Mouse (Mus musculus): ENCODE data around the gene Kif1c. TPM values are rescaled to one million over a fixed set of nuclear protein-coding genes. Genes with fewer than 3 reads are reported as not detected.
A peak's percentile ranks its signal among the peaks of the same experiment; 100 is the strongest.

Gene Kif1c
- polyA plus RNA-seq, 1 experiment from 2014 or later = 18.9 TPM

DNA sequence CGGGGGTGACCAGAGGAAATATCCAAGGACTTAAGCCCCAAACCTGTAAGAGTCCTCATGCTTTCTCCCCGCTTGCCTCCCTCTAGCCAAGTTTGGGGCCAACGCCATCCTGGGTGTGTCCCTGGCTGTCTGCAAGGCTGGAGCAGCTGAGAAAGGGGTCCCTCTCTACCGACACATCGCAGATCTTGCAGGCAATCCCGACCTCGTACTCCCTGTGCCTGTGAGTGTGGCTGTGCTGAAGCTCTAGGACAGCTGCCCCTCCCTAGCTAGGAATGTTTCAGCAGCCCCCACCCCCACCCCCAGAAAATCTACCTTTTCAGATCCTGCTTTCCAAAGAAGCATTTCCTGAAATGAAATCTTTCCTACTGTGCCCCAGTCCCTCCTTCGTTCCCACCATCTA lies 41.4 kb upstream of the Kif1c start:
- Histone ChIP-seq H3K9ac (ENCODE audit: low read length) (peak overlapping the region; percentile 99), H3K27me3 (ENCODE audit: control insufficient read depth, insufficient read depth, low read length) (no peaks in the 10 kb centered on the region), H3K27ac (replicated peaks in 1 of 2; ENCODE audit: control insufficient read depth in 1 of 2, insufficient read depth in 1 of 2, low read depth in 2 of 2, low read length in 2 of 2) (no peak overlapping the region), H3K4me1 (ENCODE audit: control insufficient read depth in 2 of 2, insufficient read depth in 2 of 2, low read length in 2 of 2) (peaks cover 29 to 39% of the 10 kb centered on the region in 2 experiments), H3K4me3 (ENCODE audit: control insufficient read depth in 1 of 2, insufficient read depth in 1 of 2, low read depth in 1 of 2, low read length in 2 of 2) (no peak overlapping the region), H3K4me2 (ENCODE audit: low read length) (peak overlapping the region; percentile 90), H3K36me3 (ENCODE audit: control insufficient read depth, insufficient read depth, low read length) (peaks cover 56% of the 10 kb centered on the region), H3K9me3 (ENCODE audit: control insufficient read depth, low read length) (no peaks in the 10 kb centered on the region)
- no peak for ATAC-seq (ENCODE audit: insufficient number of reproducible peaks, insufficient read depth, low FRiP score, low read depth)
- WGBS = 51% methylated on average over 7 of the region's 8 CpGs

DNA sequence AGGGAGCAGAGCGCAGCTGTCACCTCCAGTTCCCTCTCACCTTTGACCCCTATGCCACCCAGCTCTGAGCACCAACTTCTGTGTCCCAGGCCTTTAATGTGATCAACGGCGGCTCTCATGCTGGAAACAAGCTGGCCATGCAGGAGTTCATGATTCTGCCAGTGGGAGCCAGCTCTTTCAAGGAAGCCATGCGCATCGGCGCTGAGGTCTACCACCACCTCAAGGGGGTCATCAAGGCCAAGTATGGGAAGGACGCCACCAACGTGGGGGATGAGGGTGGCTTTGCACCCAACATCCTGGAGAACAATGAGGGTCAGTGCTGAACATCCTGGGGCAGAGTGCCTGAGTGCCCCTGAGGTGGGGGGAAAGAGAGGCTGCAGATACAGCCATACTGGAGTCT lies 39.8 kb upstream of the Kif1c start:
- 90% methylated on average over 8 of the region's 8 CpGs for WGBS
- Histone ChIP-seq H3K9ac (ENCODE audit: low read length) (no peak overlapping the region), H3K36me3 (ENCODE audit: control insufficient read depth, insufficient read depth, low read length) (peaks cover 73% of the 10 kb centered on the region), H3K27me3 (ENCODE audit: control insufficient read depth, insufficient read depth, low read length) (no peaks in the 10 kb centered on the region), H3K9me3 (ENCODE audit: control insufficient read depth, low read length) (no peaks in the 10 kb centered on the region), H3K4me1 (ENCODE audit: control insufficient read depth in 2 of 2, insufficient read depth in 2 of 2, low read length in 2 of 2) (peaks cover 29 to 41% of the 10 kb centered on the region in 2 experiments), H3K4me2 (ENCODE audit: low read length) (no peak overlapping the region), H3K4me3 (ENCODE audit: control insufficient read depth in 1 of 2, insufficient read depth in 1 of 2, low read depth in 1 of 2, low read length in 2 of 2) (no peak overlapping the region), H3K27ac (replicated peaks in 1 of 2; ENCODE audit: control insufficient read depth in 1 of 2, insufficient read depth in 1 of 2, low read depth in 2 of 2, low read length in 2 of 2) (no peak overlapping the region)
- no peak for ATAC-seq (ENCODE audit: insufficient number of reproducible peaks, insufficient read depth, low FRiP score, low read depth)

DNA sequence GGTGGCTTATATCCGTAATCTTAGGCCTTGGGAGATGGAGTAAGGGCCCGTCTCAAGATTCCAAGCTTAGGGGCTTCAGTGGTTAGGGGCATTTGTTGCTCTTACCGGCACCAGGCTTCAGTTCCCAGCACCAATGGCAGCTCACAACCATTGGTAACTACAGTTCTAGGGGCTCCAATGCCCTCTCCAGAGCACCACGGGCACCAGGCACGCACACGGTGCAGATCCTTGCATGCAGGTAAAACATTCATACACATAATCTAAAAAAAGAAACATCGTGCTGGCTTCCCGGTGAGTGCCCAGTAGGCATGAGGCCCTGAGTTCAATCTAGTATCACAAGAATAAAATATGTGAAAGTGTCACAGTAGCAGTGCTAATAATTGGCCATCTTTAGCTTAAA lies 37.2 kb upstream of the Kif1c start:
- Histone ChIP-seq H3K27ac (replicated peaks in 1 of 2; ENCODE audit: control insufficient read depth in 1 of 2, insufficient read depth in 1 of 2, low read depth in 2 of 2, low read length in 2 of 2) (0 out of 4 replicates have a peak overlapping the region, but pooled peaks of 1 of the 2 experiments have one; percentile 19), H3K4me2 (ENCODE audit: low read length) (no peak overlapping the region), H3K9ac (ENCODE audit: low read length) (no peak overlapping the region), H3K4me1 (ENCODE audit: control insufficient read depth in 2 of 2, insufficient read depth in 2 of 2, low read length in 2 of 2) (peaks cover 9 to 33% of the 10 kb centered on the region in 2 experiments), H3K9me3 (ENCODE audit: control insufficient read depth, low read length) (no peaks in the 10 kb centered on the region), H3K36me3 (ENCODE audit: control insufficient read depth, insufficient read depth, low read length) (peaks cover 88% of the 10 kb centered on the region), H3K4me3 (ENCODE audit: control insufficient read depth in 1 of 2, insufficient read depth in 1 of 2, low read depth in 1 of 2, low read length in 2 of 2) (no peak overlapping the region), H3K27me3 (ENCODE audit: control insufficient read depth, insufficient read depth, low read length) (no peaks in the 10 kb centered on the region)
- 73% methylated on average over 8 of the region's 8 CpGs for WGBS
- ATAC-seq (ENCODE audit: insufficient number of reproducible peaks, insufficient read depth, low FRiP score, low read depth) = no peak

DNA sequence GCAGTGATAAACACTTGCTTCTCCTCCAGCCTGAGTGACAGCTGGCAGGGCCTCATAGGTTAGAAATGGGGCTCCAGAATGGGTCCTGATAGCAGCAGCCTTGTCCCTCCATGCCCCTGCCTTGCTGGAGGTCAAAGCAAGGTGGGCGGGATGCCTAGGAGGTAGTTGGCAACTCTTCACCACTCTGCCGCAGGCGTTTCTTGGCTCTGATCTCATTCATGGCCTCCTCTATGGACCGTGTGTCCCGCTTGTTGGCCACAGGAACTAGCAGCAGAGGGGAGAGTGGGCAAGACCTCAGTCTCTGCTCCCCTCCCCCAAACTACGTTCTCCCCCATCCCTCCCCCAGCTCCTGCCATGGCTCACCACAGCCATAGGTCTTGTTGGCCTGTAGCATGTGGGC lies 36.4 kb upstream of the Kif1c start:
- H3K36me3 ChIP-seq (ENCODE audit: control insufficient read depth, insufficient read depth, low read length) = peaks cover 82% of the 10 kb centered on the region

DNA sequence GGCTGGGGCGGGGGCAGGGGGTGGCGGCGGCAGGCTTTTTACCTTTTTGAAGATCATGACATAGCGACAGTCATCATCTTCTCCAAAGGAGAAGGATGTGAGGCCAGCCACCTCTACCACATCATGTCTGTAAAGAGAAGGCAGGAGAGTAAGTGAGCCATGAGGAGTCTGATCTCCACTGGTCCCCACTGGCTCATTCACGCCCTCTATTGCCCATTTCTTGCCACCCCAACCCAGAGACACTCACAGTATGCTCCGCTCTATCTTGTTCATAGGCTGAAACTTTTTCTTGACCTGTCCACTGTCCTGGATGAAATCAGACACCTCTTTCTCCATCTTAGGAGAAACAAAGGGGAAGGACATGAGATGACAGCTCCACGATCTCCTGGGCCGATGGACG lies 35.6 kb upstream of the Kif1c start:
- peaks cover 2 to 21% of the 10 kb centered on the region in 2 experiments; a peak in 3 of 4 replicates for H3K4me1 ChIP-seq (ENCODE audit: control insufficient read depth in 2 of 2, insufficient read depth in 2 of 2, low read length in 2 of 2)
- no peak for ATAC-seq (ENCODE audit: insufficient number of reproducible peaks, insufficient read depth, low FRiP score, low read depth)
- H3K9ac ChIP-seq (ENCODE audit: low read length) = no peak overlapping the region
- no peak overlapping the region for H3K4me2 ChIP-seq (ENCODE audit: low read length)
- no peak overlapping the region for H3K4me3 ChIP-seq (ENCODE audit: control insufficient read depth in 1 of 2, insufficient read depth in 1 of 2, low read depth in 1 of 2, low read length in 2 of 2)
- no peak overlapping the region for H3K27ac ChIP-seq (replicated peaks in 1 of 2; ENCODE audit: control insufficient read depth in 1 of 2, insufficient read depth in 1 of 2, low read depth in 2 of 2, low read length in 2 of 2)
- 87% methylated on average over 9 of the region's 9 CpGs for WGBS
- no peaks in the 10 kb centered on the region for H3K9me3 ChIP-seq (ENCODE audit: control insufficient read depth, low read length)
- H3K27me3 ChIP-seq (ENCODE audit: control insufficient read depth, insufficient read depth, low read length) = no peaks in the 10 kb centered on the region
- peaks cover 74% of the 10 kb centered on the region for H3K36me3 ChIP-seq (ENCODE audit: control insufficient read depth, insufficient read depth, low read length)

More for the DNA sequence above, 36.4 kb upstream of the Kif1c start:
- H3K4me2 ChIP-seq (ENCODE audit: low read length) = no peak overlapping the region
- H3K9ac ChIP-seq (ENCODE audit: low read length) = no peak overlapping the region
- H3K4me1 ChIP-seq (ENCODE audit: control insufficient read depth in 2 of 2, insufficient read depth in 2 of 2, low read length in 2 of 2) = peaks cover 3 to 27% of the 10 kb centered on the region in 2 experiments; a peak in 3 of 4 replicates
- H3K27ac ChIP-seq (replicated peaks in 1 of 2; ENCODE audit: control insufficient read depth in 1 of 2, insufficient read depth in 1 of 2, low read depth in 2 of 2, low read length in 2 of 2) = 0 out of 4 replicates have a peak overlapping the region, but pooled peaks of 1 of the 2 experiments have one; percentile 24
- WGBS = 69% methylated on average over 6 of the region's 6 CpGs
- no peak overlapping the region for H3K4me3 ChIP-seq (ENCODE audit: control insufficient read depth in 1 of 2, insufficient read depth in 1 of 2, low read depth in 1 of 2, low read length in 2 of 2)
- no peak for ATAC-seq (ENCODE audit: insufficient number of reproducible peaks, insufficient read depth, low FRiP score, low read depth)
- no peaks in the 10 kb centered on the region for H3K9me3 ChIP-seq (ENCODE audit: control insufficient read depth, low read length)
- H3K27me3 ChIP-seq (ENCODE audit: control insufficient read depth, insufficient read depth, low read length) = no peaks in the 10 kb centered on the region

DNA sequence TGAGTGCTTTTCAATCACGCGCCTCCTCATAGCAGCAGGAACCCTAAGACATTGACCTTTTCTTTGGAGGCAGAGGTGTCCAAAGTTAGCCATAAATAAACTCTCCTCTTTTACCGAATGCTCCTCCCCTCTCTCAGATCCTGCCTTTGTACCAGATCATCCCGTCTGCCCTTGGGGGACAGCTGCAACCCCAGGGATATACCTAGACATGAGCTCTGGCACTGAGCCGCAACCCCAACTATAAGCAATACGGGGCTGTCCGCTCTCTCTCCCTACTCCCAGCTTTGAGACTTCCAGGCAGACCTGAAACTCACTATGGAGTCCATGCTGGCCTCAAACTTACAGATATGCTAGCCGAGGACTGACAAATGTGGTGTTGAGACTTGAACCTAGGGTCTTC lies 33.7 kb upstream of the Kif1c start:
- Histone ChIP-seq H3K9me3 (ENCODE audit: control insufficient read depth, low read length) (no peaks in the 10 kb centered on the region), H3K4me3 (ENCODE audit: control insufficient read depth in 1 of 2, insufficient read depth in 1 of 2, low read depth in 1 of 2, low read length in 2 of 2) (no peak overlapping the region), H3K4me1 (ENCODE audit: control insufficient read depth in 2 of 2, insufficient read depth in 2 of 2, low read length in 2 of 2) (peaks cover 10 to 28% of the 10 kb centered on the region in 2 experiments; a peak in 3 of 4 replicates), H3K27me3 (ENCODE audit: control insufficient read depth, insufficient read depth, low read length) (no peaks in the 10 kb centered on the region), H3K27ac (replicated peaks in 1 of 2; ENCODE audit: control insufficient read depth in 1 of 2, insufficient read depth in 1 of 2, low read depth in 2 of 2, low read length in 2 of 2) (no peak overlapping the region), H3K36me3 (ENCODE audit: control insufficient read depth, insufficient read depth, low read length) (peaks cover 62% of the 10 kb centered on the region), H3K9ac (ENCODE audit: low read length) (no peak overlapping the region), H3K4me2 (ENCODE audit: low read length) (no peak overlapping the region)
- ATAC-seq (ENCODE audit: insufficient number of reproducible peaks, insufficient read depth, low FRiP score, low read depth) = no peak
- WGBS = 87% methylated on average over 8 of the region's 8 CpGs

DNA sequence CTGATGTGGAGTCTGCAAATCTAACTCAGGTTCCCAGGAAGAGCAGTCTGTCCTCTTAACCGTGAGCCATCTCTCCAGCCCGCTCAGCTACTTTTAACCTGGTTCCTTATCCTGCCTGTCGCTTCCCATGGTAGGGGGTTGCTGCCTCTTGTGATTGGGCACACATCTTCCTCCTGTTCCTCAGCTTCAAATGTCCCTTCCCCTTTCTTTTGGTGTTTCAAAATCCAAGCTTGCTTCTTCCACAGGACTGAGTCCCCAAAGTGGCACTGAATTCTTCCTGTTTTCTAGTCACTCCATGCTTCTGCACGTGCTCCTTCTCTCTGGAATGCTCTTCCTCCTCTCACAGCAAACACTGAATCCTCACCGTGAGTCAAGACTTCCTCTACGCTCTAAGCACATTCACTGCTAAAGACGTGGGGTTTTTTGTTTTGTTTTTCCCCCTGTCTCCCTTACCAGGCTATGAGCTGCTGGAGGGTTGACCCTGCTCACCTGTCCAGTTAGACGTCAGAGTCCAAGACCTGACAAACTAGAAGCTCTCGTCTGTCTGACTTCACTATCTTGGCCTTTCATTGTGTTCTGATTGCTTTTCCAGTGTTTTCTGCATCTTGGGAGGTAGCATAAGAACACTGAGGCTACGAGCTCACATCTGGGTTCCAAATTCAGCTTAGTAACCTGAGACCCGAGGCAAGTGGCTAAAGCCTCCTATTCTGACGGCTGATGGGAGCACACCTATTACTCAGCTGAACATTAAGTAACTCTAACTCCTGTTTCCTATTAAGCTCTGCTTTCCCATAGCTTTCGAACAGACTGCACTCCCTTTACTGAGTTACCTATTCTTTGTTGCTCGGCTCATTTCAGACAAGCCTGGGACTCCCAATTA lies 32.8 kb upstream of the Kif1c start:
- Histone ChIP-seq H3K27me3 (ENCODE audit: control insufficient read depth, insufficient read depth, low read length) (no peaks in the 10 kb centered on the region), H3K4me1 (ENCODE audit: control insufficient read depth in 2 of 2, insufficient read depth in 2 of 2, low read length in 2 of 2) (peaks cover 10 to 28% of the 10 kb centered on the region in 2 experiments; a peak in 3 of 4 replicates), H3K9me3 (ENCODE audit: control insufficient read depth, low read length) (no peaks in the 10 kb centered on the region), H3K4me2 (ENCODE audit: low read length) (peak overlapping the region; percentile 93), H3K4me3 (ENCODE audit: control insufficient read depth in 1 of 2, insufficient read depth in 1 of 2, low read depth in 1 of 2, low read length in 2 of 2) (peak overlapping the region in 1 of 2 experiments; percentile 64; a peak in 2 of 4 replicates), H3K9ac (ENCODE audit: low read length) (peak overlapping the region; percentile 78), H3K36me3 (ENCODE audit: control insufficient read depth, insufficient read depth, low read length) (peaks cover 62% of the 10 kb centered on the region), H3K27ac (replicated peaks in 1 of 2; ENCODE audit: control insufficient read depth in 1 of 2, insufficient read depth in 1 of 2, low read depth in 2 of 2, low read length in 2 of 2) (peak overlapping the region in 1 of 2 experiments; percentile 98; a peak in 2 of 4 replicates)
- WGBS = 66% methylated on average over 14 of the region's 14 CpGs
- no peak for ATAC-seq (ENCODE audit: insufficient number of reproducible peaks, insufficient read depth, low FRiP score, low read depth)
